Mouse (Mus musculus) spleen, postnatal 4 days (tissue): ENCODE data around the gene Mvb12a.
"Not testable (repeated sequence)": the region's sequence is repeated elsewhere in the genome, so short reads cannot be mapped to it uniquely, and the experiment has no call there.

Experiments used
- DNase-seq, 2 experiments: peaks; one replicate each; pipeline ENCODE4 v3.0.0; 2022; ENCODE audit warnings: low spot score in 2 of 2

Mvb12a gene

DNA sequence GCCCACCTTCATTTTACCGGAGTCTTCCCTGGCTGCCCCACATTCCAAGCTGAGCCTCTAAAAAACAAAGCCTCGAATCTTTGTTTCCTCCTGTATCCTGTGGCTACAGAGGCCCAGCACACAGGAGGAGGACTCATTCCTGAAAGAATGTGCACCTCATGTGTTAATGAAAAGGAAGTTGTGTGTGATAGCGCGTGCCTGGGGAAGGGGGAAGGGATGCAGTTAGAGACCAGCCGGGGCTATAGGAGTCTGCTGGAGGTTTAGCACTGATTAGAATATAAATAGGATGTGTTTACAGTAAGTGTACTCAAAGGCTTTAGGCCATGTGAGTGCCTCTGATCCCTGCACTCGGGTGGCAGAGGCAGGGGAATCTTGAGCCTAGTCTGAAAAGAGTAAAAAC, 16.4 kb upstream of the Mvb12a start:
- DNase-seq, result no peak

DNA sequence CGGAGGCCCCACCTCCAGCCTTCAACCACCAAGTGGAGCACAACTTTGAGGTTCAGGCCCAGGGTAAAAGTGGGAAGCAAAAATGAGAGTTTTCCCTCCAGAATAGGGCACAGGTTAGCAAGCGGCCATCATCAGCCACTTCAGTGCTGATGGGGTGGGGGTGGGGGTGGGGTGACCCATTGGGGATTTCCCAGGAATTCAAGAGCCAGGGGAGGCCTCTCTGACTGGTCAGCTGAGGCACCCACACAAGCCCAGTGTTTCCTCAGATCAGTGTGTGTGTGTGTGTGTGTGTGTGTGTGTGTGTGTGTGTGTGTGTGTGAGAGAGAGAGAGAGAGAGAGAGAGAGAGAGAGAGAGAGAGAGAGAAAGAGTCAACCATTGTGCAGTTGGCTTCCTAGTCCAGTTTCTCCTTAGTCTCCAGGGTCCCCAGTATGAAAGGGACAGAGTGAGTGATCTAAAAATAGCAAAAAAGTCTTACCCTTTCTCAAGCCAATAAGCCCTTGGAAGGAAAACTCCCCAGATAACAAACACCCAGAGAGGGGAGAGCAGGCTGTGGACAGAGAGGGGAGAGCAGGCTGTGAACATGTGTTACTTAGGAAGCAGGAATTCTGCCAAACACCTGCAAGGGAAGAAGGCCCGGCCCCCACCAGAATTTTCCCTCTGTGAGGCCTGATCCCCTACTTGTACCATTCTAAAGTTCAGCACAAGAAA, 15.4 kb upstream of the Mvb12a start:
- DNase-seq, result no peak

DNA sequence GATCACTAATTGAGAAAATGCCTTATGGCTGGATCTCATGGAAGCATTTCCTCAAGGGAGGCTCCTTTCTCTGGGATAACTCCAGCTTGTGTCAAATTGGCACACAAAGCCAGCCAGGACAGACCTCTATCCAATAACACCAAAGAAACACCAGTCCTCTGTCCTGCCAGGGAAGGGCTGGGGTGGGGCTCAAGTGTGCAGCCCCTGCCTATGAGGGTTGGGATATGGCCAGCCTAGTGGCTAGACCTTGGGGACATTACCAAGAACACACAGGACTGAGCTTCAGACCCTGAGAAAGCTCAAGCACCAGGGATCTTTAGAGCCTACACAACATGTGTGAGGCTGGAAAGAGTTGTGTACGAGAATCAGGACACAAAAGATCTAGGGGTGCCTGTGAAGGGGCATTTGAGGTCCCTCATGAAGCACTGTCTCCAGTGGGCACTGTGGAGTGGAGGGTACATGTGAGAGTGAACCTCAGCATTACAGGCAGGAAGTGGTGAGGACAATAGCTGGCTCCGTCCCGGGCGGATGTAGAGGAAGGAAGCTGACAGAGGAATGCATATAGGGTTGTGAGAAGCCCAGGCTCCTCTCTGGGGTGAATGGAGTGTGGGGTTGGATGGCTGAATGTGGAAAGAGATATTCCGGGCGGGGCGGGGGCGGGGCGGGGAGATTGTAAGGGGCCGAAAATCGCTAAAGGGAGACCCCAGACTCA, 14.2 kb upstream of the Mvb12a start:
- no peak for DNase-seq

DNA sequence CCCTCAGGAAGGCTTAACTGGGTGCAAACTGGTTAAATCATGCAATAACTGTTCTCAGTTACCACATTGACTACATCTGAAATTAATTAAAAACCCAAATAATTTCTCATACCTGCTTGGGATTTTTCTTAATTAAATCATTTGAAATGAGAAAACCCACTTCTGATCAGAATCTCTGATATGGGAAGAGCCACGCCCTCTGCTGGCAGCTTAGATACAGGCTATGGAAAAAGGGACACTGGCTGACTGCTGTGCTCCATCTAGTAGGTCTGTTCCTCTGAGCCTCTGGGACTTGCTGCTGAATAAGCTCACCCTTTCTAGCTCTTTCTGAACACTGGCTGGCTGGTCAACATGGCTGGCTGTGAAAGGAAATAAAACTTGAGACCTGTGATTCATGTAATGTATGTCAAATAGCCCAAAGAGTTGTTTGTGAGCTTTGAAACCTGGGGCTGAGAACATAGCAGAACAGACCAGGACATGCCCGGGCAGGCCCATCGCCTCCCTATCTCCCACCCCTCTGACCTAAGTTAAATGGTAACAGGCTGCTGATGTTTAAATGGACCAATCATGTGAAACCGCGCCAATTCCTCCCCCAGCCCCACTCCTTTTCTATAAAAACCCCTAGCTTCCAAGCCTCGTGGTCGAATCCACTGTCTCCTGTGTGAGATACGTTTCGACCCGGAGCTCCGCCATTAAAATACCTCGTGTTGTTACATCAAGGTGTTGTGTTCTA, 11.8 kb upstream of the Mvb12a start:
- not testable (repeated sequence) for DNase-seq

DNA sequence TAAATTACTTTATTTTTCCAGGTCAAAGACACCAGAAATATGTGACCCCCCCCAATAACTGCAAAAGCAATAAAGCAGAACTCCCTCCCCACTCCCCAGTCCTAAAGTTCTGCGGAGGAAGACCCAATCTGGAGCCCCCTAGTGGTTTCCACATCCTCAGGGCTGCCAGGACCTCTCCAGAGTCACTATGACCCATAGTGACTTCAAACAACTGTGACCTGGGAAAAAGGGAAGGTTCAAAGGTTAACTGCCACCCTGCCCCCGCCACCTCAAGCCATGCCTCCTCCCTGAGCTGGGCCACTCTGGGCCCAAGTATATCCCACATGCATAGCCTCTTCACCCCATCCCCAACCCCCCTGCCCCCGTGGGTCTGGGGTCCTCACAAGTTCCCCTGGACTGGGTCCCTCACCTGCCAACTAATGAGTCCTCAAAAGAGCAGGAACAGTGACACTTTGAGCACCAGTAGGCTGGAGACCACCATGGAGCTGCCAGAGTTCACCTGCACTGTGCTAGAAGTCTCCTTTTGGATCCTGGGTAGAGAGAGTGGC, 8.4 kb upstream of the Mvb12a start:
- no peak for DNase-seq

DNA sequence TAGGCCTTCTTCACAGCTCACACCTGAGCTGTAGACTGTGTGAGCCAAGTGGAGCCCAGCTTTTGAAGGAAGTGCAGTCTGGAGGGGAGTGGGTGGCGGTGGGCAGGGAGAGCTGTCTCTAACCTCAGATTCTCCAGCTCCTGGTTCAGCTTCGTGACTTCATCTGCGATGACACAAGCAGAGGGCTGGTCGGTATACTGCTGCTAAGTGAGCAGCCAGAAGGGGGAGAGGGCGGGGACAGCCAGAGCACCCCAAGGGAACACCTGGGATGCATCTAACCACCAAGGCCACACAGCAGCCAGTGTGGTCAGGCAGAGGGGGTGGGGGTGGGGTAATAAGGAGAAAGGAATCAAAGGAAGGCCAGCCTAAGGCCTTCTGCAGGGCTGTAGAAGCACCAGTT, 7.1 kb upstream of the Mvb12a start:
- no peak for DNase-seq

DNA sequence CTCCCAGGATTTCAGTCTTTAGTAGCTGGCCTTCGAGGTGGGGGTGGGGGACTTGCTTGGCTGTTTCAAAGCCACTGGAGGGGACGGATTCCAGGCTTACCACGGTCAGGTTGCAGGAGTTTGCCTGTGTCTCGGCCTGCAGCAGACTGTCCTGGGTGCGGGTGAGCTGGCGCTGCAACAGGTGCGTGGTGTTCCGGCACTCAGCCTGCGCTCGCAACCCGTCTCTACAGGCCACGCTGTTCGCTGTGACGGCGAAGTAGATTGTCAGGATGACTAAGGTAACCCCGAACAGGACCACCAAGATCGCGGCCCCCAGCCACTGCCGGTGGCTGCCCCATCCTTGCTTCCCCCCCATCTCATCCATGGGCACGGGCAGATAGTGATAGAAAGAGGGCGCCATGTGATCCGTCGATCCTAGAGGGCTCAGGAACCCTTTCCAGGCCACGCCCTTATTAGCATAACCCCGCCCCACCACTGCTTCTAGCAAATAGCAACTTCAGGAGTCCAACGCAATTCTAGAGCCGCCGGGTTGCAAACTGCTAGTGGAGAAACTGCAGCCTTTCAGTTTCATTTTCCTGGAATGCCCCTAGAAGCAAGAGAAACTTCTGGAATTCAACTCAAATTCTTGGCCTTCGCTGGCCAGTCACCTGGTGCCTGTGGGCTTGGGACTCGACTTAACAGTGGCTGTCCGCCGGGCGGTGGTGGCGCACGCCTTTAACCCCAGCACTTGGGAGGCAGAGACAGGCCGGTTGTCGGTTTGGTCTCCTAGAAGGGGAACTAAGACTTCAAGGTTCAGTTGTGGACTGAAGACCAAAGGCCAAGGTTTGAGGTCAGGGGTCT, 5.5 kb upstream of the Mvb12a start, which contains the start of gene Bst2:
Gene Bst2, minus strand, starts transcription at position 429 of the 840 bp plus-strand sequence.
- DNase-seq, result peak; percentile 87 to 88

DNA sequence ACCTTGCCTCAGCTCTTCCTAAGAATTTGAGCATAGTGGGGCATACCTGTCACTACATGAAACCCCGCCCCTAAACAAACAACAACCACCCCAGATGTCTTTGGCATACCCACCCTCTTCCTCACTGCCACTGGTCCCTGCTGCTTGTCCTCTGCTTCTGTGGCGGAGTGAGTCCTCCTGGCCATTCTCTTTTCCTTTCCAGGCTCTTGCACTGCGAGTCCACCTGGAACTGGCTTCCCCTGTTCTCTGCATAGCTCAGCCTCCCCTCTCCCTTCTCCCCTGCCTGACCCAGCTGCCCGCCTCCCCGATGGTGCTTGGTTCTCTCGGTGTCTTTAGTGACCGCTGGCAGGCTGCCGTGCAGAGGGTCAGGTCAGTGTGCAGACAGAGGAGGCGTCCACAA, 1.0 kb downstream of the Mvb12a start:
- no peak for DNase-seq

DNA sequence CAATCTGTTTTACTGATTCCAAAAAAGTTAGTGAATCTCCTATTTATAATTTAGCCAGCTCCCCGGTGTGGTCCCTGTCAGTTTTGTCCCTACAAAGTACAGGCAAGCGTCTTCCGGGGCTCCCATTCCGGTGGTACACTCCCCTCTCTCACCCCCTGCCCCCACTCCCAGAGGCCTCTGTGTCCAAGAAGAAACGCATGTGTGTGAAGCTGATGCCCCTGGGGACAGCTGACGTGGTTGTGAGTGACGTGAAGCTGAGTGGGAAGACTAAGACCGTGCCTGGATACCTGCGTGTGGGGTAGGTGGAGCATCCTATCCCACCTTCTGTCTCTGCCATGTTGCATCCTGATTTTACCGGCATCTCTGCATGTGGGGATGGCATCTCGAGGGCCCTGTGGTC, 2.3 kb downstream of the Mvb12a start:
- no peak for DNase-seq

DNA sequence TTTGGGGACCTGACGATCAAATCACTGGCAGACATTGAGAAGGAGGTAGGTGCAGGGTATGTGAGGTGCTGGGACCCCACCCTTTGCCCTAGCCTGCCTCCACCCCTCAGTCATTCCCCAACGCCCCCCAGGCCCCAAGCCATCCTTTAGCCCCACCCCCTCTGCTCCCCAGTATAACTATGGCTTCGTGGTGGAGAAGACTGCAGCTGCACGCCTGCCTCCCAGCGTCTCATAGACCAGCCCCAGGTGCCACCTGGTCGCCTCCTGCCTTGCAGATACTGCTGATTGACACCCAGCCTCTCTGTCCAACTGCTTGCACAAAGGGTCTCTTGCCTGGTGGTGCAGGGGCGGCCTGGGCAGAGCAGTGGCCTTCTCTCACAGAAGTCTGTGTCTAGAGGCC, 4.9 kb downstream of the Mvb12a start:
- no peak for DNase-seq

DNA sequence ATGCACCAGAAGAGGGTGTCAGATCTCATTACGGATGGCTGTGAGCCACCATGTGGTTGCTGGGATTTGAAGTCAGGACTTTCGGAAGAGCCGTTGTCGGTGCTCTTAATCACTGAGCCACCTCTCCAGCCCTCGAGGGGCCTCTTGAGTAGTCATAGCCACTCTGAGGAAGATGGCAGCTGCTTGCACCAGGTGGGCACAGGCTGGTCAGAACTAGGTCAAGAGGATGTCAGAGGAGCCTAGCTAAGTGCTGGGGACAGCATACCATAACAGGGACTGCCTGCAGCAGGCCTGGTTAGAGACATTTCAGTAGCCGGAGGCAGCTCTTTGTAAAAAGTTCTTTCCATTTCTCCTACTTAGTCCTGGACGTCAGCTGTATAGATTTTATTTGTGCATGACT, 8.0 kb downstream of the Mvb12a start:
- no peak for DNase-seq

DNA sequence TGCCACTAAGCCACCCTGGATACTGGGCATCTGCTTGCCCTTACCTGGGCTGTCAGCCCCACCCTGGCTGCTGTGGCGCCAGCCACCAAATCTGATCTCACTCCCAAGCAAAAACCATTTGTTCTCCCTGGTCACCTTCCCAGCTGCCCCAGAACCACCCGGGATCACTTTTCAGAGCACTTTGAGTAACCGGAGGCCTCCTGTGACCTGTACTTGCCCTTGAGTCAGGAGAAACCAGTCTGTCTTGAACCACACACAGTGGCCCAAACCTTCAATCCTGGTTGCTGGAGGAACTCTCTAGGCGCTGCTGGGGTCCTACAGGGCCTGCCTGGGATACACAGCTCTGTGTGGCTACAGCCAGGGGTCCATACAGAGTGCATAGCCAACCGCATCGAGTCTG, 10.0 kb downstream of the Mvb12a start:
- DNase-seq, result no peak

DNA sequence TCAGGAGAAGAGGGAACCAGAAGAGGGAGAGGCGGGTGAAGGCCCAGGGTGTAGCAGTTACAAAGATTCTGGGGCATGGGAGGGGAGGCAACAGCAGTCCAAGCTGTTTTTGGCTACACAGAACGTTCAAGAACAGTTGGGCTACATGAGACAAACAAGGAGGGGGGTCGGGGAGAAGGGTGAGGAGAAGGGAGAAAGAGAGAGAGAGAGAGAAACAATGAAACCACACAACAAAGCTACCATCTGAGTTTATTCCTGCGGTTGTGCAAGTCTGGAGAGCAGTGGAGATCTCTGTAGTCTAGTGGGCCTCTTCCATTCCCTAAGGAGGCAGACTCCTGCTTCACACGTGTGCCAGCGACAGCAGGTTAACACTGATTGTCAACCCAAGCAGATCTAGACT, 11.3 kb downstream of the Mvb12a start:
- DNase-seq, result no peak

DNA sequence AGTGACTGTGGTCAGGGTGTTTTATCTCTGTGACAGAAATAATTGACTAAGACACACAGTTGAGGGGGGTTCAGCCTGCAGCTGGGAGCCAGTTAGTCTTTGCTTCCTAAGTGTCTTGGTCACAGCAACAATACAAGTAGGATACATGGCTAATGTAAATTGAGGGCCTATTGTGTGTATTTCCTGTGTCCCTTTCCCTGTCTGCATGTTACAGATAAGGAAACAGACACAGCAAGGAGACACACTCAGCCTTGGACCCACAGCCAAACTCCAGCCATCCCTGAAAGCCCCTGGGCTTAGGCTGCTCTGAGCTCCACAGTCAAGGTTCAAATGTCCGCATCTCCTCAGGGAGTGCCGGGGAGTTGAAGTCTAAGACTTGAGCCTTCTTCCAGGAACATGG, 11.9 kb downstream of the Mvb12a start:
- DNase-seq, result no peak

DNA sequence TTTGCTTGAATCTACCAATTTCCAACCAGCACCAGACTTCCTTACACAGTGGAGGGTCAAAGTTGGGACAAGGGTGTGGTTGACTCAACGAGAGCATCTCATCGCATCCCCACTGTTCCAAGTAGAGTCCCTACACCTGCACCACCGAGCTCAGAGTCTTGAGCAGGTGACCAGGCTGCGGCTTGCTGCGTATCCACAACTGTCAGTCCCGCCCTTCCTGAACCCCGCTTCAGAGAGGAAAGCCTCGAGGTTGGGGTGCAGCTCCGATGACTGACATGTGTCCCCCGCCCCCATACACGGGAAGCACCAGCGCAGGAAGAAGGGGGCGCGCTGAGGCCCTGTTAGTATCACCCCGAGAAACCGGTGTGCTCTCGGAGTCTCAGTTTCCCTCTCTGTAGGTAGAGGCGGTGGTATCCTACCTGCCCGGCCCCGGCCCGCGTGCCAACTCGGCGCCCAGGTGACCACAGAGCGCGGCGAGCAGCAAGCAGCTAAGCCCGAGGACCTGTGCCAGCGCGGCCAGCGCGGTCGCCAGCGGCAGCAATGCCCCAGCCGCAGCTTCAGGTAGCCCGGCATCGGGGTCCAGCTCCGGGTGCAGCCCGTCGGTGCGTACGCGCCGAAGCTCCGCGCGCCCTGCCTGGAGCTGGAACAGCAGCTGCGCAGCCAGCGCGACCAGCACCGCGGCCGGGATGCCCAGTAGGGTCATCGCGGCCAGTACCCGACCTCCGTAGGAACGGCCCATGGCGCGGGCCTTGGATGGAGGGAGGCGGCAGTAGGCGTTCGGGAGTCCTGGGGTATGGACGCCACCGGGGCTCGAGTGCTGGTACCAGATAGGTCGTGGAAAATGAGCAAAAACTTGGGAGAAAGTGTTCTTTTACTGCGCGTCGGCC, 15.6 kb downstream of the Mvb12a start, which contains the start of gene Tmem221:
Gene Tmem221, minus strand, starts transcription at position 801 of the 887 bp plus-strand sequence.
- no peak for DNase-seq

DNA sequence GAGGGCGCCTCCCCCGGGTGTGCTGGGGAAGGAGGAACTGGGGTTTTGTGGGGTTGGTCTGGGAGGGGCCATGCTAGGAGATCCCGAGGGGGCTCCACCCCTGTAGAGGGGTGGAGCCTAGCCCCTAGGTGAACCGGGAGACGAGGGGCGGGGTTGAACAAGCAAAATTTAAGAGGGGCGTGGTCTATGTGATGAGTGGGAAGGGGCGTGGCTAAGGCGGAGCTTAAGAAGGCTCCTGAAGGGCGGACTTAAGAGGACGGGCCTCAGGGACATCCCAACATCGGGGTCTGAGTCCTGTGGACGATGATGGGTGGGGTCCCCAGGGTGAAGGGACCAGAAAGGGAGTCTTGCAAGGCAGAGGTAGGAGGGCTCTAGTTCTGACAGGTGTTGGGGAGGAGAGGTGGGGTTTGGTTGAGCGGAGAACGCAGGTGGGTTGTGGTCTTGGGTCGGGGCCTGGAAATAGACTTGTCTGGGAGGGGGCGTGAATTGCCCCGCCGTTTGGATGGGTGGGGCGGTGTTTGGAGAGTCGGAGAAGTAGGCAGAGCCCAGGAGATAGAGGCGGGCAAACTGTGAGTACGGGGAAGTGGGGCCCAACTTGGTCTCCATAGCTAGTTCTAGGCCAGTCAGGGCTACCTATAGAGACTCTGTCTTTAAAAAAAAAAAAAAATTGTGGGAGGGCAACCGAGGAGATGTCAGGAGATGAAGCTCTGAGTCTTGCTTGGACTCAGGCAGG, 16.4 kb downstream of the Mvb12a start:
- DNase-seq, result peak; percentile 75 to 82

DNA sequence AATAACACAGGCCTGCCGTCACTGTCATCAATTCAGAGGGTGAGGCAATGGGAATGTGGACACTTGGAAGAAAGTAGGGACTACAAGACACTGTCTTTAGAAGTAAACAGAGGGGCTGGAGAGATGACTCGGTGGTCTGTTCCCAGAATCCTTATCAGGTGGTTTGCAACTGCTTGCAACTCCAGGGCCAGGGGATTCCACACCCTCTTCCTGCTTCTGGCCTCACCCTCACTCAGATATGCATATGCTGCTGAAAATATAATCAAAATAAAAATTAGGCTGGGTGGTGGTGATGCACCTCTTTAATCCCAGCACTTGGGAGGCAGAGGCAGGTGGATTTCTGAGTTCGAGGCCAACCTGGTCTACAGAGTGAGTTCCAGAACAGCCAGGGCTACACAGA, 17.3 kb downstream of the Mvb12a start:
- DNase-seq, result no peak

DNA sequence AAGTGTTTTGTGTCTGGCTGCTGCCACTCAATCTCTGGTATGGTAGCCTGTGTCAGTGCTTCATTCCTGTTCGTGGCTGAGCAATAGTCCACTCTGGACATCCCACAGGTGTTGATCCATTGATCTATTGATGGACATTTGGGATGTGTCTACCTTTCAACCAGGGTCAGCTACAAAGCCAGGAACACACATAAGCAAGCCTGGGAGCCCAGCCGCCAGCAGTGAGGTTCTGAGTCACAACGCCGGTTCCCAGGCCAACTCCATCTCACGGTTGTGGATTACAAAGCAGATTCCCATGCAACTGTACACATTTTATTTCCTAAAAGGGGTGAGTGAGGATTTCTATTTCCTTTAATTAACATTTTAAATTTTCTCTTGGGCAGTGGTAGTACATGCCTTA, 18.0 kb downstream of the Mvb12a start:
- DNase-seq, result no peak

DNA sequence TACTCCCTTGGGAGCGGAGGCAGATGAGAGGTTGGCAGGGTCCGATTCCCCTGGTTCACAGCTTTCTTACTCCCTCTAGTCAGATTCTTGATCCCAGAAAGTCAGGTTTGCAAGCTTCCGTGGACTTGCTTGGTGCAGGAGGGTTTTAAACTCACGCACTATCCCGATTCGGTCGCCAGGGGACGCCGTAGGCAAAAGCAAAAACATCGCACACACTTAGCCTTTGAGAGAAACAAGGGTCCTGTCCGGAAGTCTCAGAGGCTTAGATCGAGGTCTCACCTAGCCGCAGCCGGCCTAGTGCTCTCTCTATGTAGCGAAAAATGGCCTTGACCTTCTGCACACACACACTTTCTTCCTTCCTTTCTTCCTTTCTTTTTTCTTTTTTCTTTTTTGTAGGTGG, 18.7 kb downstream of the Mvb12a start:
- peak in 1 of 2 experiments; percentile 53 for DNase-seq

DNA sequence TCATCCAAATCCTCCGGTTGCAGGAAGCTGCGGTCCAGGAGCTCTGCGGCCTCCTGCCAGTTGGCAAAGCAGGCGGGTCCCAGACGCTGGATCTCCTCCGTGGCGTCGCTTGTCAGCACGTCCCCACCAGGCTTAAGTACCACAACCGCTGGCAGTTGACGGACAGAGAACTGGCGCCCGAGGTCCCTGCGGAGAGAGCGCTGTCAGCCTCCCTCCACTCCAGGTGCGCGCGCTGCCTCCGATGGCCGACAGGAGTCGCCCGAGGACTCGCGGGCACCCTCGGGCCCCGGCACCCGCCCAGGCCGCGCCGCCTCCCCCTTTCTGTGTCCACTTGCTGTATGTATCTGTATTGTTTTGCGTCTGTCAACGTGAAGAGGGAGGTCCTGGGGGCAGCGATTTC, 20.0 kb downstream of the Mvb12a start:
- DNase-seq, result peak; percentile 84 to 95
